Mouse (Mus musculus) right cerebral cortex, postnatal 10 days (tissue): Measurements from ENCODE around the gene Gm8257.
"Not testable (repeated sequence)": the region's sequence is repeated elsewhere in the genome, so short reads cannot be mapped to it uniquely, and the experiment has no call there.

Source experiments
- DNase-seq, 2 experiments: peaks; one replicate each; pipeline ENCODE4 v3.0.0; 2021; ENCODE audit warnings: low spot score in 2 of 2

Gene Gm8257

DNA sequence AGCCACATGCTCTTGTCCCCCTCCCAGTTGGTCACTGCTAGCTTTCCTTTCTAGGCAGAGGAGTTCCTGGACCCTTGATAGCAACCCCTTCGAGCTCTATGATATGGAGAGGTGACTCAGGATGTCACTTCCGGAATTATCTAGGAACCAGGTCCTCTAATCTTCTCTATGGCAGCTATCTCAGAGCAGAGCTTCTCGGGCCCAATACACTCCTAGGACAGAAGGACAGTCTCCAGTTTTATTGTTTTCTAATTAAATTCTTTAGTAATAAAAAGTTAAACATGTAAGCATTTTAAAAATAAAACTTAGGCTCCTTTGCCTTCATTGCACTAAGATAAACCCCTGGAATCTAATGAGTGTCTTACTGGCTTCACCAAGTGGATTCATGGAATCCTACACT, at the start of gene Gm8257:
Gene Gm8257, minus strand, starts transcription at position 101 of the 400 bp plus-strand sequence.
- not testable (repeated sequence) for DNase-seq

DNA sequence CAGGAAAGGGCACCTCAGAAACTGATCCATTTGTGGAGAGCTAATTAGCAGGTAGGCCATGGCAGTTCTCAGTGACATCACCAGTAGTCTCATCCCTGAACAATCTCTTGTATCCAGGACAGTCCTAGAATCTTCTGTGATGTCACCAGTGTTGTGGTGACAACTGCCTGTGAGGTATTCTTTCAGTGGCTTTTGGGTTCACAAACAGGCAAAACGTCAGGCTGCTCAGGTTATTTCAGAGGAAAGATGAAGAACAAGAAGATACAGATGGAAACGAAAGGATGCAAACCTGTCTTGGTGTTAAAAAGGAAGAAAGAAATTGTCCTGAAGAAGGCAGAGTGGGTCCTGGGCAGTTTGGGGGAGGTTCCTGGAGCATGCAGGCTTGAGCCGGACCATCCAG, 44.0 kb upstream of the Gm8257 start, which contains the start of gene Gm8267:
Gene Gm8267, minus strand, starts transcription at position 101 of the 400 bp plus-strand sequence.
- no peak for DNase-seq

DNA sequence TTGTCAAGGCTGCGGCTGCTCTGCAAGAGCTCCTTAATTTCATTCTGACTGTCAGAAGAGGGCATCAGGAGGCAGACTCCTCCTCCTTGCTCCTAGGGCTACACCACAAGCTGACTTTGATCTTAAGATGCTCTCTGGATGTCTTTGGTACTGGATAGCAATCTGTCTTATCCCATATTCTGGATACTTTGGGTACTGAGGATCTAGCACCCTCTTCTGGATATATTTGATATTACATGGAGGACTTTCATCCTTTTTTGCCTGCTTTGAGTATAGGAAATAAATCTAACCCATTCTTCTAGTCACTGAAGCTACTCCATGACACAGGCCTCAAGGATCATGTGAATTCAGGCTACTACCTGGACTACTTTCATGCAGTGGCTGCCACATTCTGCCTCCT, 36.5 kb upstream of the Gm8257 start:
- DNase-seq, result not testable (repeated sequence)

DNA sequence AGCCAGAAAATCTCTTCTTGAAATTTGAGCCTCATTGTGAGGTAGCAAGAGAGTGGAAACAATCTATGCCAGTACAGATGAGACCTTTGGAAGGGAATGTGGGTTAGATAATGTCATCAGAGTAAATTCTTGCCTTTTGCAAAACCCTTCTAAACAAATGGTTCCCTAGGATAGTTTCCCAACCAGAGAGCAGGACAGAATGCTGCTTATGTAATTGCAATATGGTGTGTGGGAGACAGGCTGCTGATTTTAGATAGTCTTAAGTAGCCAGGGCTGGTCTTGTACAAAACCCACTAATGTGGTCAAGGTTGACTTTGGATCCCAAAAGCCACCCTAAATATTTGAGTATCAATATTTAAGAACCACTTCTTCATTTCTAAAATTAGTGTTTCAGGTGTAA, 24.5 kb upstream of the Gm8257 start:
- not testable (repeated sequence) for DNase-seq

- not testable (repeated sequence) for DNase-seq
Measured at GRCm38 (mm10) chr14:44627737-44628136, 78.5 kb downstream of the Gm8257 start, which contains the start of gene Gm5624. Gene Gm5624 (minus strand): TSS chr14:44627938.
